Comparison of ENCODE assay signal across 7 mouse cellular contexts in genomic region chr4:9015528-9016503, GRCm38 (mm10).
A peak's percentile ranks its signal among the peaks of the same experiment; 100 is the strongest.
DNase-seq lines count a peak whose midpoint lies in the region; ATAC-seq and TF ChIP-seq lines count a peak whose summit lies in the region.

No protein-coding gene starts in this region.

- H3K4me3 ChIP-seq in heart, embryonic 11.5 days (ENCODE audit: low read depth, low read length): no peak overlapping the region

- H3K27me3 ChIP-seq in heart, embryonic 11.5 days (ENCODE audit: control insufficient read depth, insufficient read depth, low read length): no peaks in the 10 kb centered on the region

- no peak for TF ChIP-seq CTCF in brain, embryonic 14.5 days (IDR thresholded peaks at IDR 0.05; ENCODE audit: borderline replicate concordance, extremely low read depth, insufficient read depth, insufficient read length)

- peak overlapping the region; percentile 22 for H3K4me2 ChIP-seq in heart, embryonic 11.5 days

- peak; percentile 71 for ATAC-seq in heart, embryonic 11.5 days (replicated peaks; ENCODE audit: insufficient number of reproducible peaks, low FRiP score, low TSS enrichment)

- peak overlapping the region; percentile 56; the same call in 1 of the 2 replicates for H3K9ac ChIP-seq in heart, embryonic 11.5 days (ENCODE audit: low read depth, low read length)

- DNase-seq in Muller cell, postnatal 12 days (ENCODE audit: inconsistent ontology term): peak; percentile 76
- DNase-seq in brain, embryonic 14.5 days (ENCODE audit: low read depth): peak; percentile 52
- DNase-seq in kidney, postnatal 25 days: peak; percentile 39 to 60
- DNase-seq in mesoderm, embryonic 11.5 days (ENCODE audit: low read depth, low spot score): peak; percentile 63
- no peak for DNase-seq in MN1 (ENCODE audit: low spot score)
- no peak for DNase-seq in spleen, postnatal 36 days (ENCODE audit: low spot score in 2 of 2)

- no peaks in the 10 kb centered on the region for H3K36me3 ChIP-seq in heart, embryonic 11.5 days (ENCODE audit: control insufficient read depth, insufficient read depth, low read length)

- H3K9me3 ChIP-seq in heart, embryonic 11.5 days (replicated peaks; ENCODE audit: control insufficient read depth, low read length): no peaks in the 10 kb centered on the region

- 16% methylated on average over 14 of the region's 14 CpGs for WGBS in heart, embryonic 11.5 days (ENCODE audit: insufficient replicate concordance)

- TF ChIP-seq POLR2A in brain, embryonic 14.5 days (IDR thresholded peaks at IDR 0.05; ENCODE audit: borderline replicate concordance, extremely low read depth, insufficient read depth, insufficient read length, poor library complexity, severe bottlenecking): no peak

- H3K4me1 ChIP-seq in heart, embryonic 11.5 days (ENCODE audit: control insufficient read depth, insufficient read depth, low read length): peaks cover 18% of the 10 kb centered on the region

- peak overlapping the region; percentile 82 for H3K27ac ChIP-seq in heart, embryonic 11.5 days (ENCODE audit: low read depth, low read length)

Comparison
In these comparisons a context has a peak if more than half of its experiments do, and no peak if none do; other contexts are left out.
1. DNase-seq: peak in Muller cell, postnatal 12 days (single experiment), brain, embryonic 14.5 days (single experiment), kidney, postnatal 25 days (2 of 2) and mesoderm, embryonic 11.5 days (single experiment); none in MN1 (single experiment) and spleen, postnatal 36 days (0 of 2).